Mouse (Mus musculus) limb, embryonic 11.5 days (tissue): ENCODE data around the gene Pole2. TPM values are rescaled to one million over a fixed set of nuclear protein-coding genes. Genes with fewer than 3 reads are reported as not detected.

Experiments
- ATAC-seq: fragments of 200-750 bp; cut with Nextera tagmentation; 2 replicates; pipeline ENCODE4 v1.8.0; 2017; ENCODE audit warnings: low read depth; ENCODE audit not compliant: insufficient number of reproducible peaks, low FRiP score, low TSS enrichment
- DNase-seq: peaks from one replicate; pipeline ENCODE4 v3.0.0-alpha.2; 2015; ENCODE audit warnings: low spot score
- H3K27ac ChIP-seq: fragments of 300-500 bp; sonication (generic); replicated peaks from 2 replicates; pipeline ENCODE4 v1.5.1; 2014; ENCODE audit warnings: low read depth, mild to moderate bottlenecking, low read length
- H3K27me3 ChIP-seq: fragments of 300-500 bp; sonication (generic); 2 replicates; pipeline ENCODE4 v1.6.1; 2014; ENCODE audit warnings: mild to moderate bottlenecking, low read length, mixed read lengths; ENCODE audit not compliant: control insufficient read depth, insufficient read depth
- H3K36me3 ChIP-seq: fragments of 300-500 bp; sonication (generic); 2 replicates; pipeline ENCODE4 v1.6.1; 2014; ENCODE audit warnings: mild to moderate bottlenecking, low read length, moderate library complexity, mixed read lengths; ENCODE audit not compliant: control insufficient read depth, insufficient read depth
- H3K4me1 ChIP-seq: fragments of 300-500 bp; sonication (generic); 2 replicates; pipeline ENCODE4 v1.6.1; 2014; ENCODE audit warnings: low read length, mixed read lengths; ENCODE audit not compliant: control insufficient read depth, insufficient read depth
- H3K4me2 ChIP-seq: fragments of 300-500 bp; sonication (generic); 2 replicates; pipeline ENCODE4 v1.6.1; 2014; ENCODE audit warnings: low read depth, mild to moderate bottlenecking, moderate library complexity; ENCODE audit not compliant: severe bottlenecking
- H3K4me3 ChIP-seq: fragments of 300-500 bp; sonication (generic); 2 replicates; pipeline ENCODE4 v1.5.1; 2014; ENCODE audit warnings: low read depth, low read length
- H3K9ac ChIP-seq: fragments of 300-500 bp; sonication (generic); 2 replicates; pipeline ENCODE4 v1.6.1; 2014; ENCODE audit warnings: mild to moderate bottlenecking, low read length
- H3K9me3 ChIP-seq: fragments of 300-500 bp; sonication (generic); 2 replicates; pipeline ENCODE4 v1.6.1; 2016; ENCODE audit warnings: low read length; ENCODE audit not compliant: control insufficient read depth
- WGBS: fragments of 180-500 bp; shearing (Covaris S2); extraction: QIAGEN DNeasy Blood & Tissue Kit; methylation state at CpG from one replicate; pipeline ENCODE4 v1.1.7; 2014; 5-methylcytosine and 5-hydroxymethylcytosine counted together
- polyA plus RNA-seq: library from polyadenylated mRNA; unstranded; fragments of >200 nt; fragmentation: Nextera tagmentation; extraction: Ambion mirVana; gene quantifications from 2 replicates; pipeline ENCODE4 v1.2.1, GENCODE M21; 2014

The Pole2 gene
- polyA plus RNA-seq, 1 experiment from 2014 or later = 32.7 TPM

DNA sequence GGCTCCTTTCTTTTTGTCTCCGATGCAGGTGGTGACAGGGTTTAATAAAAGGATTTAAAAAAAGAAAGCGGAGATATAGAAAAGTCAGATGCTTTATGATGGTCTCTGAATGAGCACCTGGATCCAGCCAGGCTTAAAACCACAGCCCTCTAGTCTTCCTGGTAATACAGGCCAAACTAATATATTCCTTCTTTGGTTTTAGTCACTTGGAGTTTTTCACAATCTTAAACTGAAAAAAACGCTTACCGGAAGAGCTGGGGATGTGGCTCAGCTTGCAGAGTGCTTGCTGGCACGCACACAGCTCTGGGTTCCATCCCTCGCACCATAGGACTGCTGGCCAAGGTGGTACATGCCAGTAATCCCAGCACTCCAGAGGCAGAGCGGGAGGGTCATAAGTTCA lies 11.4 kb downstream of the Pole2 start:
- ATAC-seq = no peak
- Histone ChIP-seq H3K27ac (no peak overlapping the region), H3K36me3 (peaks cover 12% of the 10 kb centered on the region), H3K4me1 (no peaks in the 10 kb centered on the region), H3K9ac (no peak overlapping the region), H3K4me3 (no peak overlapping the region), H3K9me3 (no peaks in the 10 kb centered on the region), H3K4me2 (no peak overlapping the region), H3K27me3 (no peaks in the 10 kb centered on the region)
- DNase-seq = no peak
- 93% methylated on average over 7 of the region's 7 CpGs for WGBS

DNA sequence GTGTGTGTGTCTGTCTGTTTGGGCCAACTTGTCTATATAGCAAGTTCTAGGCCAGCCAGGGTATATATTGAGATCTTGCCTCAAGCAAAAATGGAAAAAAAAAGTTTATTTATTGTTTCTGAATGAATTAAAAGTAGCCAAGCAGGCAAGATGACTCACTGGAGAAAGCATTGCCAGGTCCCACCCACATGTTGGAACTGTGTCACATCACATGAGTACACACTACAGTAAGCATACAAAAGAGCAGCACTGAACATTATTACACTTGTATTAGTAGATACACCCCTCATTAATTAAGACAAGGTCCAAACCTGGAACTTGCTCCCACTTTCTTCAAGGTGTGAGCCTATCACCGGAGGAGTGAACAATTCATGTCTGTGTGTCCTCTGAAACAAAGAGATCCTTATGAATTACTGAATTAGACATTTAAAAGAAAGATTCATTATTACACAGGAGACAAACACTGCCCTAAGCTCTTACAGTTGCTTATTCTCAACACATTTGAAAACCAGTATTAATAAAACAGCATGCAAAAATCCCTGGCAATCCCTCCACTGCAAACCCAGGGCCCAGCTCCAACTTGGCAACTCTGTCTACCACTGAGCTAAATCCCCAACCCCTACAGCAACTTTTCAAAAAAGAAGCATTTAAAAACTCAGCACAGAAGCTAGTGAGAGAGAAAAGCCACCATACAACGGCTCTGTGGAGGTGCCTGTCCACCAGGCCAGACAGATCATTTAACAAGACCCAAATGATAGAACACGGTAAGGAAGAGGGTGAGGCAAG lies 12.8 kb downstream of the Pole2 start:
- WGBS = 92% methylated on average over 3 of the region's 3 CpGs
- ATAC-seq (no peak), DNase-seq (no peak)
- H3K27me3 ChIP-seq = no peaks in the 10 kb centered on the region
- H3K9me3 ChIP-seq = no peaks in the 10 kb centered on the region
- no peak overlapping the region for H3K4me3 ChIP-seq
- no peaks in the 10 kb centered on the region for H3K4me1 ChIP-seq
- no peak overlapping the region for H3K27ac ChIP-seq
- peaks cover 9% of the 10 kb centered on the region for H3K36me3 ChIP-seq
- no peak overlapping the region for H3K4me2 ChIP-seq
- H3K9ac ChIP-seq = no peak overlapping the region

DNA sequence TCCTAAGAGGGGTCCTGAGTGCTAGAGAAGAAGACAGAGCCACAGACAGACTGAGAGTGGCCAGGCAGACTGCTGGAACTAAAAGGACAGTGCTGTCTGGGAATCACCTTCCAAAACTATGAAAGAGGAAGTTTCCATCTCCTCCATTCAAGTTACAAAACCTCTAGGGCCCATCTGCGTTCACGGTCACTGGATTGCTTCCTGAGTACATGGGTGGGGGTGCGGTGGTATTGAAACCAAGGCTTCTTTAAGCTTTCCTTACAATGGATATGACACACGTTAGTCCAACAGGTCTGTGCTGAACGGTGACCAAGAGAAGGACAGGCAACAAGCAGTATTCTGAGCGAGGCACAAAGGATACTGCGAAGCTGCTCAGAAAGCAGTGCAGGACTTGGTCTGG lies 13.6 kb downstream of the Pole2 start:
- 93% methylated on average over 7 of the region's 7 CpGs for WGBS
- no peak for DNase-seq
- H3K9ac ChIP-seq = no peak overlapping the region
- no peak overlapping the region for H3K4me3 ChIP-seq
- H3K36me3 ChIP-seq = peaks cover 8% of the 10 kb centered on the region
- no peak overlapping the region for H3K27ac ChIP-seq
- ATAC-seq = no peak
- no peaks in the 10 kb centered on the region for H3K4me1 ChIP-seq
- H3K4me2 ChIP-seq = no peak overlapping the region
- H3K27me3 ChIP-seq = no peaks in the 10 kb centered on the region
- no peaks in the 10 kb centered on the region for H3K9me3 ChIP-seq

DNA sequence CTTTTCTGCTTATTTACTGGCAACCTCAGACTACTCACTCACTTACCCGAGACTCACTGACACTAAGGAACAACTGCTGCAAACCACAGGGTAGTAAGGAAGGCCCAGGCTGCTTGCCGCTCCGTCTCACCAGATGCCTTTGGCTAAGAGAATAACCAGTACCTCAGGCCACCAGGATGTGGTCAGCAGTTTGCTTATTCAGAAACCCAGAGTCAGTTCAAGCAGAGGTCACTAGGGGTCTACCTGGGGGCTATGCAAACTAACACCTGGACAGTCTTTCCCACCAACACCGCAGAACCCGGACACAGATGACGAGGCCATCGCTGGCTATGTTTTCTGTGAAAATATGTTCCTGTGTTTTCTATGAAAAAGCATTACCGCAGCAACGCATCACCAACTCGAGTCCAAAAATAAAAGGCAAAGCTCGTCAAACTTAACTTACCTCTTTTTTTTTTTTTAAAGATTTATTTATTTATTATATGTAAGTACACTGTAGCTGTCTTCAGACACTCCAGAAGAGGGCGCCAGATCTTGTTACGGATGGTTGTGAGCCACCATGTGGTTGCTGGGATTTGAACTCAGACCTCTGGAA lies 14.7 kb downstream of the Pole2 start:
- Histone ChIP-seq H3K36me3 (peaks cover 11% of the 10 kb centered on the region), H3K9ac (no peak overlapping the region), H3K4me2 (no peak overlapping the region), H3K9me3 (no peaks in the 10 kb centered on the region), H3K4me3 (no peak overlapping the region), H3K27ac (no peak overlapping the region), H3K27me3 (no peaks in the 10 kb centered on the region), H3K4me1 (no peaks in the 10 kb centered on the region)
- 95% methylated on average over 13 of the region's 13 CpGs for WGBS
- no peak for DNase-seq
- no peak for ATAC-seq

DNA sequence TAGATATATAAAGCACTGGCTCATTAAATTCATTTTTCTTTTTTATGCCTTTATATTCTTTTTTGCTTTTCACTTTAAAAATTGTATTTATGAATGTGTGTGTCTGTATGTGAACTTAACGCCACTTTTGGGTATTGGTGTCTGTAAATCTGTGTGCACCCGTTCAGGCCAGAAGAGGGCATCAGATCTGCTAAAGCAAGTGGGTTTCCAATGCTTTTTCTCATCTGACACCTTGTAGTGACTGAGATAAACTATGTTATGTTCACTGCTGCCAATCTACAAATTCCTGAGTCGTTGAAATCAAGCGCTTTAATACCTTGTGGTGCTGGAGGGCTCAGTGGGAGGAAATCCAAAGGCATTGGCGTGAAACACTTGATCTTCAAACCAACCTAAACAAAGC lies 16.9 kb downstream of the Pole2 start:
- H3K4me3 ChIP-seq = no peak overlapping the region
- H3K36me3 ChIP-seq = peaks cover 15% of the 10 kb centered on the region
- WGBS = 87% methylated on average over 5 of the region's 5 CpGs
- no peaks in the 10 kb centered on the region for H3K9me3 ChIP-seq
- H3K27ac ChIP-seq = no peak overlapping the region
- DNase-seq = no peak
- H3K4me1 ChIP-seq = no peaks in the 10 kb centered on the region
- ATAC-seq = no peak
- no peaks in the 10 kb centered on the region for H3K27me3 ChIP-seq
- no peak overlapping the region for H3K9ac ChIP-seq
- H3K4me2 ChIP-seq = no peak overlapping the region

DNA sequence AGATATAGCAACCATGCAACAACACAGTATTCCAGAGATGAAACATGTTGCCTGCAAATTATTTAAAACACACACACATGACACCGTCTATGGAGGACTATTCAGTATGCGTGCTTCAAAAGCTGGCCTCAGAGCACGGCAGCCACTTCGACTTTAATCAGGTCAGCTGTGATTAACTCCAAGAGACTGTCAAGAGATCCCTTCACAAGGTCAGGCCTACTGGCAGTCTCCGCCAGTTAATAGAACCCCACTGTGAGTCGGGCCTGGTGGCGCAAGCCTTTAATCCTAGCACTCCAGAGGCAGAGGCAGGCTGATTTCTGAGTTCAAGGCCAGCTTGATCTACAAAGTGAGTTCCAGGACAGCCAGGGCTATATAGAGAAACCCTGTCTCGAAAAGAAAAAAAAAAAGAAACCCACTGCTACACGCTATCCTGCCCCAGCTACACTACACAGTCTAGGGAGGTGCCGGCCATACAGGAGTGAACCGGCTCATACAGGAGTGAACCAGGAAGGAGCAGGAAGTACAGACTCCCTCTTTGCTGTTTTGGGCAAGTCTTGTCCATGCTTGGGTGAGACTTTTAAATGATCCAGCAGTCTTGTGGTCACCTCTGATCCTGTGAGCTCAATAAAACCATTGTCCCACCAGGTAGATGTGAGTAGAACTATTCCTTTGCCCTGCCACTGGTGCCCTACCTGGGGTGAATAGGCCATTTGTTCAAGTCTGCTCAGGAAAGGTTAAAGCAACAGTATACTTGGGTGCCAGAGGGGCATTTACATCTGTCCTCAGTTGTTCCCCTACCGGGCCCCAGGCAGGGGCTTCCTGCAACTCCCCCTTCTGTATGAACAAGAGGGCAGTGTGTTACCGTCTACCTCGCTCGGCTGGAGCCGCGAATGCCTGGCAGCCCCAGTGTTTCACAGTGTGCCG lies 17.7 kb downstream of the Pole2 start:
- no peak overlapping the region for H3K27ac ChIP-seq
- H3K4me1 ChIP-seq = no peaks in the 10 kb centered on the region
- no peak overlapping the region for H3K4me2 ChIP-seq
- peaks cover 15% of the 10 kb centered on the region for H3K36me3 ChIP-seq
- no peaks in the 10 kb centered on the region for H3K9me3 ChIP-seq
- no peak overlapping the region for H3K9ac ChIP-seq
- ATAC-seq (peak; percentile 55; the same call in 1 of the 2 replicates), DNase-seq (no peak)
- H3K4me3 ChIP-seq = no peak overlapping the region
- H3K27me3 ChIP-seq = no peaks in the 10 kb centered on the region
- WGBS = 93% methylated on average over 18 of the region's 18 CpGs

DNA sequence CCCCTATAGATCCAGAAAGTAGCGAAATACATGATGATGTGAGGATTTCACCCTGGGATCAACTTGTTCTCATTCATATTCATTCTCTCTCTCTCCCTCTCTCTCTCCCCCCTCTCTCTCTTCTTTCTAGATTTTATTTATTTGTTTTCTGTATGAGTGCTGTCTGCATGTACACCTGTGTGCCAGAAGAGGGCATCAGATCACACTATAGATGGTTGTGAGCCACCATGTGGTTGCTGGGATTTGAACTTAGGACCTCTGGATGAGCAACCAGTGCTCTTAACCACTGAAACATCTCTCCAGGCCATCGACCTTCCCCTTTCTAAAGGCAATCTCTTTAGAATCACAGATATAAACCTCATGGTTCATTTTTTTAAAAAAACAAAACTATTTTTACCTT lies 19.5 kb downstream of the Pole2 start:
- H3K4me3 ChIP-seq = no peak overlapping the region
- H3K27me3 ChIP-seq = no peaks in the 10 kb centered on the region
- H3K36me3 ChIP-seq = peaks cover 15% of the 10 kb centered on the region
- 84% methylated on average over 2 of the region's 2 CpGs for WGBS
- H3K9me3 ChIP-seq = no peaks in the 10 kb centered on the region
- no peak overlapping the region for H3K4me2 ChIP-seq
- H3K9ac ChIP-seq = no peak overlapping the region
- no peak overlapping the region for H3K27ac ChIP-seq
- no peak for DNase-seq
- no peak for ATAC-seq
- H3K4me1 ChIP-seq = no peaks in the 10 kb centered on the region

DNA sequence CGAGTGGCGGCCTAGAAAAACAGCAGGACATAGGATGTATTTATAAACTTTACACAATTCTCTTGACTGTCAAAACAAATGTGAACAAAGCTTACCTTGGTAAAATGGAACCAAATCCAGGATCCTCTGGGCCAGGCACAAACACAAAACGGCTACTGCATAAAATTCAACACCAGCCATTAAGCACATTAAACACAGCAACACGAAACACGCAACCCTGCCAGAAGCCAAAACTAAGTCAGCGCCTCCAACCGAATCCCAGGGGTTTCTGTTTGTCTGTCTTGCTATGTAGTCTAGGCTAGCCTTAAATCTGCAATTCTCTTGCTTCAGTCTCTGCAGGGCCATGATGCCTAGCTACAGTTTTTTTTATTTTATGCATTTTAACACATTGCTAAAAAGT lies 20.1 kb downstream of the Pole2 start:
- H3K36me3 ChIP-seq = peaks cover 15% of the 10 kb centered on the region
- ATAC-seq = no peak

More for the DNA sequence above, 20.1 kb downstream of the Pole2 start:
- H3K4me3 ChIP-seq = no peak overlapping the region
- no peaks in the 10 kb centered on the region for H3K9me3 ChIP-seq
- no peak overlapping the region for H3K27ac ChIP-seq
- H3K9ac ChIP-seq = no peak overlapping the region
- H3K4me1 ChIP-seq = no peaks in the 10 kb centered on the region
- H3K27me3 ChIP-seq = no peaks in the 10 kb centered on the region
- DNase-seq = no peak
- no peak overlapping the region for H3K4me2 ChIP-seq
- 94% methylated on average over 7 of the region's 7 CpGs for WGBS
